Mouse (Mus musculus): Measurements from ENCODE around the gene Atxn1.

DNA sequence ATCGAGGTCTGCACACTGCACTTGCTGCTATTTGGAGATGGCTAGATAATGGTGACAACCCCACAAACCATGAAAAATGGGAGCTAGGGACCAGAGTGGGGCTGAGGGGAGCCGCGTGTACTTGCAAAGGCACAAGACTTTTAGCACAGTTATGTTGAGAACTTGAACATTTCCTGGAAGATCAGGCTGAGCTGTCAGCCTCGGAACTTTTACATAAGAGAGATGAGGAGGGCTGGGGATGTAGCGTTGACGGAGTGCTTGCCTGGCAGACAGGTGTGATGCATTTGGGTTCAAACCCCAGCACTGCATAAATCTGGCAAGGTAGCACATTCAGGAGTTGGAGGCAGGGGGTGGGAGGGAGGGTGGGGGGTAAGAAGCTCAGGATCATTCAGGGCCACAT lies 346.8 kb downstream of the Atxn1 start:
- TF ChIP-seq CTCF (IDR thresholded peaks at IDR 0.05) (no peak), POLR2A (IDR thresholded peaks at IDR 0.05; ENCODE audit: insufficient read depth, low read depth, low read length) (no peak), EP300 (IDR thresholded peaks at IDR 0.05; ENCODE audit: insufficient read depth, low read depth, low read length) (no peak)

All from heart, adult 2 months (tissue).